Mouse (Mus musculus) left cerebral cortex, adult 18-20 months (tissue): ENCODE data around the gene Uckl1. TPM values are rescaled to one million over a fixed set of nuclear protein-coding genes. Genes with fewer than 3 reads are reported as not detected.
A peak's percentile ranks its signal among the peaks of the same experiment; 100 is the strongest.

Experiments used
- DNase-seq, 2 experiments: peaks; one replicate each; pipeline ENCODE4 v3.0.0; 2021 to 2022; ENCODE audit warnings: low spot score in 2 of 2, mixed read lengths in 1 of 2
- total RNA-seq, 2 experiments: library from RNA; stranded (reverse); gene quantifications; 2 replicates each; pipeline ENCODE4 v1.2.3; 2021

Gene Uckl1
- total RNA-seq, 2 experiments from 2014 or later = 51.5 to 70.2 TPM

GRCm38 (mm10) chr2:181590471-181590870 is 5.8 kb upstream of the Uckl1 start:
- DNase-seq = no peak

DNA sequence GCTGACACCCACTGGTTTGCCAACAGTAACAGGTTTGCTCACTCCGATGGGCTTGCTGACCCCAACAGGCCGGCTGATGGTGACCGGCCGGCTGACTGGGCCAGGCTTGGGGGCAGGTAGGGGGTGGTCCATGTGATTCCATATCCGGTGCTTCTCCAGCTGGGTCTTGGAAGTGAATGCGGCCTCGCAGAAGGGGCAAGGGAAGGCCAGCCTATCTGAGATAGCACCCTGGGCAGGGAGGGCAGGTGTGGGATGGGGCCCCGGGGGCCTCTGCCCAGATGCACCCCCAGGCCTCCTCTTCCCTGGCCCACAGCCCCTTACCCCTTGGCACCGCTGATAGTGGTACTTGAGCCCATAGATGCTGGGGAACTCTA is 5.0 kb upstream of the Uckl1 start:
- DNase-seq = no peak

DNA sequence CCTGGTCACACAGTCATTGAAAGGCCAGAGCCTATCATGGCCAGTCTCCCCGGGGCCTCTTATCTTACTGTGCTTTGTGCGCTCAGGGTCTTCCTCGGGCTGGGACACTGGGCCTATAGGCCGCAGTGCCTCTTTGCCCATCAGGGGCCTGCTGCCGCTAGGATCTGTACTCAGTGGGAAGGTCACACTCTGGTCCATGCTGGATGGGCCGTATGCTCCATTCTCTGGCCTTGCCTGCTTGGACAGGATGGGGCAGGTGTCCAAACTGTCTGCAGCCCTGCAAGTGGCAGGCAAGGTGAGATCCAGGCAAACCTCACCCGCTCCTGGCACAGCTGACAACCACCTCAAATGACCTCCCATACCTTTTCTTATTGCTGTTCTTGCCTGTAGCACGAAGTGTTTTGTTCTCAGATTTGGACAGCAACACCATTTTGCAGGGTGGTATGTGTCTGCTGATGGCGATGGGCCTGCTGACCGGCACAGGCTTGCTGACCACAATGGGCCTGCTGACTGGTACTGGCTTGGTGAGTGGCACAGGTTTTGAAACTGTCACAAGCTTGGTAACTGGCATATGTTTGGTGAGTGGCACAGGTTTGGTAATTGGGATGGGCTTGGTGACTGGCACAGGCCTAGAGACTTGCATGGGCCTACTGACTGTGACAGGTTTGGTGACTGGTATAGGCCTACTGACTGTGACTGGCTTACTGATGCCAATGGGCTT is 4.5 kb upstream of the Uckl1 start:
- no peak for DNase-seq

GRCm38 (mm10) chr2:181588229-181588780 is 3.6 kb upstream of the Uckl1 start:
- no peak for DNase-seq

DNA sequence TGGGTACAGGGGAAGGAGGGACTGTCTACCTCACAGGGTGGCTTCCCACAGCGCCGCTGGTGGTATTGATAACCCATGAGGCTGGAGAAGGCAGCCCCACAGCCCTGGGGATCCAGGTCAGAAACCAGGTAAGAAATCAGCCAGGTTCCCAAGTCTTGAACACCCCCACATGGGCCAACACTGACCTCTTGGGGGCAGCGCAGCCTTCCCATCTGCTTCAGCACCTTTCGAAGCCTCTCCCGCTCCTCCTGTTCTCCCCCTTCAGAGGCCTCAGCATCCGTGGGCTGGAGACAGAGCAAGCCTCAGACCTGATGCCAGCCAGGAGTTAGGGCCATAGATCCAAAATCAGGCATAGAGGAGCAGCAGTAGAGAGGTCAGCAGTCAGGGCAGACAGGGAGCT is 3.1 kb upstream of the Uckl1 start:
- no peak for DNase-seq

DNA sequence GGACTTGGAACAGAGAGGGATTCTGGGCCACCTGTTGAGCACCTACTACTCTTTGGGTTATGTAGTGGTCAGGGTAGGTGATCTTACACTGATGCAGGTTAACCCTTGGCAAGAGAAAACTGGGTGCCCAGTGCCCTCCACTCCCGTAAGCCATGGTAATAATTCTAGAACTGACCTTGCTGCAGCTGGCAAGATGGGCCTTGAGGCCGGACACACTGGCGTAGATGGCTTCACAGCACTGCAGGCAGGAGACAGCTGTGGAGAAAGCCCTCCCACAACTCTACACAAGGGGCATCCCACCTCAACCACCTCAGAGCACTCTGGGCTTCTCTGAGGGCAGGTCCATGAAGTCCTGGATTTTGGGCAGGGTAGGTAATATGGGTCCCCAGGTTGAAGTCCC is 1.4 kb upstream of the Uckl1 start:
- DNase-seq = no peak

DNA sequence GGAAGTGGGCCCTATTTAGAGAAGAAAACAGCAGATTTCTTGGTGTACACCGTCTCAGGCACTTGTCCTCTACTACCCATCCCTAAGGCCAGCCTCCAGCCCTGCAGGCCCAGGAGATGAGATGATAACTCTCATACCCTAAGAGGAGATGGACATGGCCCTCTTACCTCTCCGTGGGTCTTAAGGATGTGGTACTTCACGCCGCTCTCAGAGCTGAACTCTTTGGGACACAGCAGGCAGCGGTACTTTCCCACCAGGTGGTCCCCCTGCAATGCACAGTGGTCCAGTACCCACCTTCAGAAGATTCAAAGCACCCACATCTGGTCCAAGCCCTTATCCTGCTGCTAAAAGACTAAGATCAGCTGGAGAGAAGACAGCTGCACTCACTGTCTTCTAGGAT is 814 bp upstream of the Uckl1 start:
- DNase-seq = no peak

- no peak for DNase-seq
These were observed 1.0 kb downstream of the Uckl1 start for GRCm38 (mm10) chr2:181583460-181584257.

DNA sequence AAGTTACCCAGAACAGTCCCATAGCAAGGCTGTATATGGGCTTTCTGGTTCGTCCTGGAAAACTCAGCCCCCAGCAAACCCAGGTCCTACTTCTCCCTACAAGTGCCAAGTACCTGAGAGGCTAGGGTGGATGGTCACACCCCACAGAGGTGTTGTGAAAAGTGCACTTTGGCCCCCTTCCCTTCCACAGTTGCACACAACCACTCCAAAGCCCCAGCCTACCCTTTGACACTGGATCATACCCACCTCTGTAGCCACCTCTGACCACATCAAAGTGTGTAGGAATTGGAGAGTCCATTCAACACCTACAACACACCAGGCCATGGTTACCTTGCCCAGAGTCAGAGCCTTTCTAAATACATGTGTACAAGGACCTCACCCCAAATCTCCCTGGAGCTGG is 1.8 kb downstream of the Uckl1 start:
- DNase-seq = no peak

GRCm38 (mm10) chr2:181582358-181582757 is 2.3 kb downstream of the Uckl1 start:
- no peak for DNase-seq

GRCm38 (mm10) chr2:181581402-181582120 is 3.1 kb downstream of the Uckl1 start:
- DNase-seq = peak; percentile 83 to 89

- peak; percentile 70 to 81 for DNase-seq
These were observed 3.7 kb downstream of the Uckl1 start for GRCm38 (mm10) chr2:181581016-181581401.

GRCm38 (mm10) chr2:181580131-181580772 is 4.4 kb downstream of the Uckl1 start:
- DNase-seq = no peak

GRCm38 (mm10) chr2:181579681-181580080 is 5.0 kb downstream of the Uckl1 start:
- no peak for DNase-seq

DNA sequence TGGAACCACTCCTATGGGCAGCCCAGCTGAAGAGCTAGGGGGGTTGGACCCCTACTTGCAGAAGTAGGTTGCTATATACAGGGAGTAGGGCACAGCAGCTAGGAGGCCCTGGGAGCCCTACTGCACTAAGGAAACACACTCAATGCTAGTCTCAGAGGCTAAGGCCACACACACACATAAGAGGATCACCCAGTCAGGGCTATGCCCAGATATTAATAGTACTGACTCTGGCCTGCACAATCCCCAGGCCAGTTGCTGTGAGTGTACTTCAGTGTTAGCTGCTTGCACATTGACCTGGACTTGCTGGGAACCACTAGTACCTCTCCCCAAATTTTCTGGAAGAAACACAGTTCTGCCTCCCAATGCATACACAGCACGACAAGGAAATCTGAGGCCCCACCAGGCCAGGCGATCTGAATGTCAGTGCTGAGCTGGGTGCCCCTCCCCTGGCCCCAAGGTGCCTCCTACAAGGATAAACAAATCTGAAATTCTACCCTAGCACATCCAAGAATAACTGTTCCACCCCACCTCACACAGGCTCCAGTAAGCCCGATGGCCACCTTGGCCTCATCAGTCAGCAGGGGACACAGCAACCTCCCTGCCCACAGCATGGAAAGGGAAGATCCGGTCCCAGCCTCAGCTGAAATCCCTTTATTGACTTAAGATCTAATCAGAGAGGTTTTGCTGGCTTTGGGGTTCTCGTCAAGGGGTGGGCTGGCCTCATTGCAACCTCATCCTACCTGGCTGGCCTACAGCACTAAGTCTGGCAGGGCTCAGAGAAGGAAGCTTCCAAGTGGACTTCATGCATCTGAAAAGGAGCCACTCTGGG is 5.7 kb downstream of the Uckl1 start:
- DNase-seq = no peak

GRCm38 (mm10) chr2:181577981-181578581 is 6.6 kb downstream of the Uckl1 start:
- no peak for DNase-seq

DNA sequence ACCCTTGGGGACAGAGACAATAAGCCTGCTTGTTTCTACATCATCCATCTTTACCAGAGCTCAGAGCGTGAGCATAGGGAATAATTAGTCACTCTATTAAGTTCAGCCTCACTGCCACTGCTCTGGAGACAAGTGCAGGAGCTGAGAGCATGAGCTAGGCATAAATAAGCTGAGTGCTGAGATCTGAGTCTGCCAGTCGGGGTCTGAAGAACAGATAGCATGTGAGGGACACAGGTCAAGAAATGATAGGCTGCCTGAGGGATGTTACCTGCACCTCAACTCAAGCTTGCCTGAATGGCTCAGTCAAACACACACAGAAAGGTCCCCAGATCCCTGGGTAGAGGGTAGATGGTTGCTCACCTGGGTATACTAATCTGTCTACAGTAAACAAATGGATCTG is 7.6 kb downstream of the Uckl1 start:
- no peak for DNase-seq

- no peak for DNase-seq
These were observed 8.1 kb downstream of the Uckl1 start for GRCm38 (mm10) chr2:181576613-181577012.

DNA sequence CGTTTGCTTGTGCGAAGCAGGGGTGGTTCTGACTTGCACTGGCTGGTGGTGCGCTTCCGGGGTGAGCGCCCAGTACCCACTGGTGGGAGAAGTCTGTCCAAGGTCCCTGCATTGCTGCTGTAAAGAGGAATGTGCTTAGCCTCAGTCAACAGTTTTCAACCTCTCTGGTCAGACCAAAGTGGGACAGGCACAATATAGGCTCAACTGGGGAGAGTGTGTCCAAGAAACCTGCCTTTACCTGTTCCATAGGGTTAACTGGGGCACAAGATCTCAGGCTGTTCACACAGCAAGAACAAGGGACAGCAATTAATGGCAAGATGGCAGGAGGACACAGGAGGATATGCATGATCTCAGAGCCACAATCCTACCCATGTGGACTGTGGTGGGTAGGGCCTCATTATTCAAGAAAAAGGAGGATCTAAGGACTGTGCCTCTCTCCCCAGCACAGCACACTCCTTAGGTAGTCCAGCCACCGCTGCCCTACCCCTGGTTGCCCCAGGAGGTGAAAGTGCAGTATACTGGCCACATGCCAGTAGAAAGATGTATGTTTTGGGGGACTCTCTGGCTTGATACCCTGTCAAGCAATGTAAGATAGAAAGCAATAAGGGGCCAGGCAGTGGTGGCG is 9.7 kb downstream of the Uckl1 start:
- DNase-seq = no peak
